11 mouse cellular contexts compared by ENCODE assay signal in genomic region chr14:79660467-79660866, GRCm38 (mm10). TPM values are rescaled to one million over a fixed set of nuclear protein-coding genes. Genes with fewer than 3 reads are reported as not detected.
DNase-seq lines count a peak whose midpoint lies in the region; ATAC-seq and TF ChIP-seq lines count a peak whose summit lies in the region.
"Had no signal": no experiment of that assay in that cellular context is flagged by ENCODE, and none has a peak within 500 bp of the region (broad histone marks: within the 10 kb centered on the region; RNA-seq: fewer than 3 reads in every experiment).

No protein-coding gene starts in this region.

- no peak for TF ChIP-seq POLR2A in lung, adult 2 months (IDR thresholded peaks at IDR 0.05; ENCODE audit: borderline replicate concordance, extremely low read depth, low read depth, low read length)

- H3K9me3 ChIP-seq in heart, embryonic 16.5 days (replicated peaks; ENCODE audit: control insufficient read depth, low read length), result no peaks in the 10 kb centered on the region
- H3K9me3 ChIP-seq in lung, embryonic 14.5 days (ENCODE audit: low read depth, low read length), result no peaks in the 10 kb centered on the region
- H3K9me3 ChIP-seq in hindbrain, embryonic 13.5 days, result no peaks in the 10 kb centered on the region

- no peak for DNase-seq in heart, postnatal 36 days
- DNase-seq in lung, embryonic 14.5 days, result peak; percentile 73
- DNase-seq in lung, adult 2 months, result no peak
- peak; percentile 24 for DNase-seq in lung, postnatal 36 days
- no peak for DNase-seq in testis, postnatal 10 days (ENCODE audit: low spot score)
- no peak for DNase-seq in right cerebral cortex, postnatal 10 days (ENCODE audit: low spot score in 2 of 2)

- peak overlapping the region; percentile 64; the same call in 1 of the 2 replicates for H3K4me2 ChIP-seq in heart, embryonic 16.5 days (ENCODE audit: low read depth, low read length)
- peak overlapping the region; percentile 58; the same call in 1 of the 2 replicates for H3K4me2 ChIP-seq in lung, embryonic 14.5 days
- H3K4me2 ChIP-seq in hindbrain, embryonic 13.5 days, result no peak overlapping the region; the same call in 1 of the 2 replicates

- no peak overlapping the region for H3K27ac ChIP-seq in heart, embryonic 16.5 days (ENCODE audit: low read length)
- peak overlapping the region; percentile 81 for H3K27ac ChIP-seq in lung, embryonic 14.5 days (ENCODE audit: low read depth)
- 0 out of 2 replicates have a peak overlapping the region, but pooled peaks have one; percentile 8 for H3K27ac ChIP-seq in hindbrain, embryonic 13.5 days
- H3K27ac ChIP-seq: gastrocnemius, adult 2 months had no signal

- no peak overlapping the region for H3K9ac ChIP-seq in heart, embryonic 16.5 days (ENCODE audit: low read length)
- H3K9ac ChIP-seq in lung, embryonic 14.5 days, result no peak overlapping the region
- H3K9ac ChIP-seq in hindbrain, embryonic 13.5 days, result no peak overlapping the region
- H3K9ac ChIP-seq: liver, postnatal 0 days had no signal

- no peak for ATAC-seq in heart, embryonic 16.5 days (replicated peaks; ENCODE audit: extremely low read depth, insufficient read depth, low FRiP score)
- ATAC-seq in lung, embryonic 14.5 days (ENCODE audit: insufficient read depth), result peak; percentile 66
- ATAC-seq in hindbrain, embryonic 13.5 days (ENCODE audit: low FRiP score), result no peak

- H3K4me3 ChIP-seq in heart, embryonic 16.5 days (ENCODE audit: low read length), result no peak overlapping the region
- H3K4me3 ChIP-seq in lung, embryonic 14.5 days (ENCODE audit: low read depth, low read length), result no peak overlapping the region
- H3K4me3 ChIP-seq in lung, adult 2 months (replicated peaks; ENCODE audit: extremely low read depth, low read depth, low read length), result no peak overlapping the region
- H3K4me3 ChIP-seq in hindbrain, embryonic 13.5 days, result no peak overlapping the region

- peaks cover 5% of the 10 kb centered on the region; the same call in 1 of the 2 replicates for H3K27me3 ChIP-seq in heart, embryonic 16.5 days (ENCODE audit: control insufficient read depth, insufficient read depth, low read length)
- H3K27me3 ChIP-seq in lung, embryonic 14.5 days (ENCODE audit: insufficient read depth, low read length), result no peaks in the 10 kb centered on the region
- peaks cover 9% of the 10 kb centered on the region for H3K27me3 ChIP-seq in hindbrain, embryonic 13.5 days

- H3K4me1 ChIP-seq in heart, embryonic 16.5 days (ENCODE audit: control insufficient read depth, insufficient read depth, low read length), result no peaks in the 10 kb centered on the region
- no peaks in the 10 kb centered on the region for H3K4me1 ChIP-seq in lung, embryonic 14.5 days (ENCODE audit: insufficient read depth)
- H3K4me1 ChIP-seq in lung, adult 2 months (ENCODE audit: control insufficient read depth, insufficient read depth, low read length), result no peaks in the 10 kb centered on the region
- peaks cover 44% of the 10 kb centered on the region for H3K4me1 ChIP-seq in hindbrain, embryonic 13.5 days (replicated peaks)

- H3K36me3 ChIP-seq in heart, embryonic 16.5 days (ENCODE audit: control insufficient read depth, insufficient read depth), result no peaks in the 10 kb centered on the region
- no peaks in the 10 kb centered on the region for H3K36me3 ChIP-seq in lung, embryonic 14.5 days (ENCODE audit: insufficient read depth)
- no peaks in the 10 kb centered on the region for H3K36me3 ChIP-seq in hindbrain, embryonic 13.5 days

- no peak for TF ChIP-seq CTCF in lung, embryonic 14.5 days (IDR thresholded peaks at IDR 0.05; ENCODE audit: low read depth)
- TF ChIP-seq CTCF in lung, adult 2 months (IDR thresholded peaks at IDR 0.05; ENCODE audit: insufficient read depth, low read length), result no peak

- intact Hi-C loops in heart, postnatal 36 days (cut with DNase I), result no loop called here

- WGBS in heart, embryonic 16.5 days, result 36% methylated on average over 5 of the region's 5 CpGs
- 42% methylated on average over 5 of the region's 5 CpGs for WGBS in lung, embryonic 14.5 days
- WGBS in lung, adult 2 months, result 54% methylated on average over 5 of the region's 5 CpGs
- 37% methylated on average over 5 of the region's 5 CpGs for WGBS in hindbrain, embryonic 13.5 days

RNA-seq across cellular contexts. Expression of gene Cnmd, which starts 1.5 kb away (rescaled TPM):
- 5.1 and 7.1 TPM in 2 replicates for polyA plus RNA-seq in heart, embryonic 16.5 days (2015; fragmentation: Nextera tagmentation; extraction: Ambion mirVana)
- total RNA-seq in heart, postnatal 36 days (2021), result 1 to 10 TPM; 1.1 to 1.8 TPM
- polyA plus RNA-seq in lung, embryonic 14.5 days (2014; fragmentation: Nextera tagmentation; extraction: Ambion mirVana), result 13.4 and 13.7 TPM in 2 replicates
- polyA plus RNA-seq in lung, adult 2 months (2012; rRNA removed), result 0.08 and 0.30 TPM in 2 replicates
- 5.1 and 11.3 TPM in 2 replicates for polyA plus RNA-seq in hindbrain, embryonic 13.5 days (2015; fragmentation: Nextera tagmentation; extraction: Ambion mirVana)
- polyA plus RNA-seq: small intestine, adult 2 months had no signal

Comparison
In these comparisons a context has a peak if more than half of its experiments do, and no peak if none do; other contexts are left out.
1. DNase-seq: peak in lung, embryonic 14.5 days (single experiment) and lung, postnatal 36 days (single experiment); none in heart, postnatal 36 days (0 of 2), lung, adult 2 months (single experiment), testis, postnatal 10 days (single experiment) and right cerebral cortex, postnatal 10 days (0 of 2).